Mouse (Mus musculus): ENCODE measurements around the gene Eci1.

DNA sequence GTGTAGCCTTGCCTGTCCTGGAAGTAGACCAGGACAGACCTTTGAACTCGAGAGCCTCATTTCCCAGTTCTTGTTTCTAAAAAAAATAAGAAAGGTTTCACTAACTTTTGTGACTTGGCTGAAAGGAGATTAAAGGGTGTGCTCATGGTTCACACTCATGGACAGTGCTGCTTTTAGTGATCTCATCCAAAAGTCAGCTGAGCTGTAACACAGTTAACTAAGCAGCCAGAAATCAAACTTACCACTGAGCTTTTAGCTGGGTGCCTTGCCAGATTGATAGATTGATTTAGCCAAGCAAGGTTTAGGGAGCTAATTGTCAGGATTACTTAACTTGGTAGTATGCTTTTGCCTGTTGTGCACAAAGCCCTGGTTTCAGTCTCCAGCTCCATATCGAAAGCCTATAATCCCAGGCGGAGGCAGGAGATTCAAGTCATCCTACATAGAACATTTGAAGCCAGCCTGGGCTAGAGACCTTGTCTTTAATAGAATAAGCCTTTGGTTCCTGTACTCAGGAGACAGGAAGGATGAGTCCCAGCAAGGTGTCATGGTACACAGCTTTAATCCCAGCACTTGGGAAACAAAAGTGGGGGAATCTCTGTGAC, 10.3 kb upstream of the Eci1 start:
- TF ChIP-seq POLR2A (IDR thresholded peaks at IDR 0.05; ENCODE audit: insufficient read length, low read depth), result no peak
- no peak for TF ChIP-seq USF1 (IDR thresholded peaks at IDR 0.05; ENCODE audit: low read depth)
